Mouse (Mus musculus) thymus, adult 2 months (tissue): ENCODE measurements around the gene Ccdc134.

Source experiments
- CTCF ChIP-seq: fragments of 200-500 bp; IDR thresholded peaks from 2 replicates; pipeline ENCODE4 v1.5.1; 2012; ENCODE audit warnings: mild to moderate bottlenecking, control low read depth, low read length, moderate library complexity, borderline replicate concordance; ENCODE audit not compliant: control insufficient read depth, poor library complexity, insufficient read depth; ENCODE audit errors: extremely low read depth
- POLR2A ChIP-seq: fragments of 200-500 bp; IDR thresholded peaks from 2 replicates; pipeline ENCODE4 v1.6.1; 2012; ENCODE audit warnings: mild to moderate bottlenecking, low read length, control low read depth, moderate library complexity; ENCODE audit not compliant: control insufficient read depth, poor library complexity, insufficient read depth; ENCODE audit errors: extremely low read depth

DNA sequence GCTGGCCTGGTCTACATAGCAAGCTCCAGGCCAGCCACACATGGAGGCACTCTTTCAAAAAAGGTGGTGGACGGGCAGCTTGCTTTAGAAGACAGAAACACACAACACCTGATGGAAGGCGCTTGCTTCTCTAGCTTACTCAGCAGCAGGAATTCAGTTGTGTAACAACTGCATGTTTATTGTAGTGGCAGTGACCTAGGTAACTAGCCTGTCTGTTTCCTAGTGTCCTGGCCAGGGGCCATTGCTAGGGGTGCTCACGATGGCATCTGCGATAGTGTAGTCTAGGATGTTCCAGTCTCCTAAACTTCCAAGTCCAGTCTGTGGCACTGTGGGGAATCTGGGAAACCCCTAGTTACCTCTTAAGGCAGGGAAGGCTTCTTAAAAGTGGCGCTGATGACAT lies 16.4 kb downstream of the Ccdc134 start:
- TF ChIP-seq CTCF (no peak), POLR2A (no peak)
